Mouse (Mus musculus) kidney, adult 2 months (tissue): ENCODE data around the gene Grin3b.

Experiments
- CTCF ChIP-seq: fragments of 200-500 bp; conservative IDR thresholded peaks from 2 replicates; pipeline ENCODE4 v1.5.1; 2011; ENCODE audit warnings: low read depth, mild to moderate bottlenecking, control low read depth, low read length, moderate library complexity, mixed read lengths; ENCODE audit not compliant: insufficient read depth, insufficient read length
- POLR2A ChIP-seq: fragments of 200-500 bp; IDR thresholded peaks from one replicate; pipeline ENCODE4 v1.6.1; 2011; ENCODE audit warnings: low read depth, low read length, control low read depth

DNA sequence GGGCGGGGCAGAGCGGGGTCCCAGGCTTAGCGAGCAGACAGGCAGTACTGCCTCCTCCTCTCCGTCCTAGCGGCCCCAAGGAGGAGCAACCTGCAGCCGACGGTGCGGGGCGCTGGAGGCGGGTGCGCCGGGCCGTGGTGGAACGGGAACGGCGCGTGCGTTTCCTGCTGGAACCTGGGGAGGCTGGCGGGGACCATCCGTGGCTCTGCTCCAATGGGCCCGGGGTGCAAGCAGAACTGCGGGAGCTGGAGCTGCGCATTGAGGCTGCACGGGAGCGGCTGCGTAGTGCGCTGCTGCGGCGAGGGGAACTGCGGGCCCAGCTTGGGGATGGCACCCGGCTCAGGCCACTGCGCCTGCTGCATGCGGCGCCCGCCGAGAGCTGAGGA lies 6.2 kb downstream of the Grin3b start:
- TF ChIP-seq POLR2A (no peak), CTCF (no peak)
